Mouse (Mus musculus) kidney, adult 2 months (tissue): ENCODE data around the gene Helt.

ENCODE experiments used
- CTCF ChIP-seq: fragments of 200-500 bp; conservative IDR thresholded peaks from 2 replicates; pipeline ENCODE4 v1.5.1; 2011; ENCODE audit warnings: low read depth, mild to moderate bottlenecking, control low read depth, low read length, moderate library complexity, mixed read lengths; ENCODE audit not compliant: insufficient read depth, insufficient read length
- POLR2A ChIP-seq: fragments of 200-500 bp; IDR thresholded peaks from one replicate; pipeline ENCODE4 v1.6.1; 2011; ENCODE audit warnings: low read depth, low read length, control low read depth

GRCm38 (mm10) chr8:46332389-46333061 is 38.1 kb upstream of the Helt start:
- no peak for TF ChIP-seq POLR2A
- TF ChIP-seq CTCF = no peak
